Mouse (Mus musculus): Measurements from ENCODE around the gene Vstm5.

GRCm38 (mm10) chr9:15224912-15225311 lies 13.9 kb upstream of the Vstm5 start:
- TF ChIP-seq CTCF (IDR thresholded peaks at IDR 0.05; ENCODE audit: insufficient read depth, low read depth, low read length) (no peak), POLR2A (IDR thresholded peaks at IDR 0.05; ENCODE audit: insufficient read depth, low read depth, low read length) (no peak)

All from olfactory bulb, adult 2 months (tissue).